Comparison of ENCODE assay signal across 17 mouse cellular contexts in genomic region chr1:95508718-95509117, GRCm38 (mm10).
"Had no signal": no experiment of that assay in that cellular context is flagged by ENCODE, and none has a peak within 500 bp of the region (broad histone marks: within the 10 kb centered on the region; RNA-seq: fewer than 3 reads in every experiment).

No protein-coding gene starts in this region.

- H3K36me3 ChIP-seq: lung, embryonic 15.5 days; midbrain, embryonic 12.5 days; neural tube, embryonic 12.5 days; stomach, embryonic 15.5 days had no signal

- H3K4me2 ChIP-seq: lung, embryonic 15.5 days; midbrain, embryonic 12.5 days; neural tube, embryonic 12.5 days; stomach, embryonic 15.5 days had no signal

- H3K9ac ChIP-seq: liver, postnatal 0 days; lung, embryonic 15.5 days; midbrain, embryonic 12.5 days; neural tube, embryonic 12.5 days; stomach, embryonic 15.5 days had no signal

- H3K4me3 ChIP-seq: lung, embryonic 15.5 days; megakaryocyte, embryonic 14.5 days; midbrain, embryonic 12.5 days; neural tube, embryonic 12.5 days; stomach, embryonic 15.5 days had no signal

- H3K27ac ChIP-seq: lung, embryonic 15.5 days; macrophage; midbrain, embryonic 12.5 days; neural tube, embryonic 12.5 days; stomach, embryonic 15.5 days; stomach, postnatal 0 days had no signal

- ATAC-seq: liver, postnatal 0 days; lung, postnatal 0 days had no signal

- DNase-seq: liver, postnatal 0 days; lung, adult 2 months; lung, postnatal 14 days; lung, postnatal 36 days; midbrain, embryonic 14.5 days; right cerebral cortex, postnatal 14 days; thymus, adult 2 months; thymus, postnatal 25 days; thymus, postnatal 4 days had no signal

- H3K4me1 ChIP-seq: lung, embryonic 15.5 days; megakaryocyte, embryonic 14.5 days; midbrain, embryonic 12.5 days; neural tube, embryonic 12.5 days; stomach, embryonic 15.5 days had no signal

- H3K27me3 ChIP-seq: lung, embryonic 15.5 days; megakaryocyte, embryonic 14.5 days; midbrain, embryonic 12.5 days; neural tube, embryonic 12.5 days; stomach, embryonic 15.5 days had no signal

- H3K9me3 ChIP-seq: lung, embryonic 15.5 days; megakaryocyte, embryonic 14.5 days; midbrain, embryonic 12.5 days; stomach, embryonic 15.5 days had no signal
